Mouse (Mus musculus) 3134 (cell line): ENCODE data around the gene Nmi.

Experiments used
- DNase-seq: peaks from one replicate; pipeline ENCODE4 v3.0.0-alpha.2; 2011; ENCODE audit warnings: low spot score; ENCODE audit not compliant: insufficient read length; ENCODE audit errors: extremely low read depth

Nmi gene

DNA sequence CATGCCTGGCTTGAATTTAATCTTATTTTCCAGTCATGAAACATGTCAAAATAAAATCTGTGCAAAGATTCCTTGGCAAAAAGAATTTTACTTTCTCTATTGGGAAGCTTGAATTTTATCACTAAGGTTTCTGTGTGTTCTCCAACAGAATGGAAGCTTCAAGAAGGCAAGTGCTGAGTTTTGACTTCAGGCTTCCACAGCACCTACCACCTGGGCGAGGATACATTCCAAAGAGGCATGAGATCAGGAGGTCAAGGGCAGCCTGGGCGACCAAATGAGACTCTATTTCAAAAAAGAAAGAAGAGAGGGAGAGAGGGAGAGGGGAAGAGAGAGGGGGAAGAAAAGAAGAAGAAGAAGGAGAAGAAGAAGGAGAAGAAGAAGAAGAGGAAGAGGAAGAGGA, 27.5 kb downstream of the Nmi start:
- no peak for DNase-seq

DNA sequence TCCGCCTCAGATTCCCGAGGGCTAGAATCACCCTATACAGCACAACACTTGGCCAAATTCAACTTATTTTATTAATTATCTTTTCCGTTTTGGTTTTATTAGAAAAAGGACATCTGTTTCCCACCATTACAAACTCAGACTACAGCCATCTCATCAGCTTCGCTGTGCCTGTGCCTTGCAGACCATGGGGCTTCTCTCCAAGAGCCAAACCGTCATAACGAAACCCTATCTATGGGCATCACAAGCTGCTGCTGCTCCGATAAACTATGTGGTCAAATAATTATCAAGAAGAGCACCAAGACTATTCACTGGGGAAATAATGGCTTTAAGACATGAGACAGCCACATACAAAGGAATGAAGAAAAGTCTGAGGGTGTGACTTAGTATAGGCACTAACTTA, 31.5 kb downstream of the Nmi start:
- no peak for DNase-seq

DNA sequence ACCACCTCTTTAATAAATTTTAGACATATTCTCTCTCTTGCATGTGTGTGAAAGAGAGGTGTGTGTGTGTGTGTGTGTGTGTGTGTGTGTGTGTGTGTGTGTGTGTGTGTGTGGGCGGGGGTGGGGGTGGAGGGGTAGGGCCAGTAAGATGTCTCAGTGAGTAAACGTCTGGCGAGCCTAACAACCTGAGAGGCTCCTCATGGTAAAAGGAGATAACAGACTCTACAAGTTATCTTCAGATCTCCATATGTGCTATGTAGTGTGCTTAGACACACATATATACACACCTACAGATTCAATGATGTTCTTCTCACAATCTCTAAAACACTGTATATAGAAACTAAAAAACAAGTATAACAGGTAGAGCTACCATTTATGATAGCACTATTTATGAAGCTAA, 34.5 kb downstream of the Nmi start:
- no peak for DNase-seq

DNA sequence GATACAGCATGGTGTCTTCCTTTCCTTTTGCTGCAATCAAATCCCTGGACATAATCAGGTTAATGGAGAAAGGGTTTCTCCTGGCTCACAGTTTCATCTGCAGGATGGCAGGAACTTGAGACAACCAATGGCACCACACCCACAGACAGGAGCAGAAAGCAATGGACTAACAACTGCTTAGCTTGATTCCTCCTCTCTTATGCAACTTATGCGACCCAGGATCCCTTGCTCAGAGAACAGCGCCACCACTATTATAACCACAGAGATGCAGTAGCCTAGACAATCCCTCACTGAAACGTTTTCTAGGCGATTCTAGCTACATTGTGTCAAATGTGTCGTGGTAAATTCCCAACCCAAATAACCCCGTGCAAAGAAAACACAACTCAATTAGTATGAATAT, 36.3 kb downstream of the Nmi start:
- DNase-seq = no peak

DNA sequence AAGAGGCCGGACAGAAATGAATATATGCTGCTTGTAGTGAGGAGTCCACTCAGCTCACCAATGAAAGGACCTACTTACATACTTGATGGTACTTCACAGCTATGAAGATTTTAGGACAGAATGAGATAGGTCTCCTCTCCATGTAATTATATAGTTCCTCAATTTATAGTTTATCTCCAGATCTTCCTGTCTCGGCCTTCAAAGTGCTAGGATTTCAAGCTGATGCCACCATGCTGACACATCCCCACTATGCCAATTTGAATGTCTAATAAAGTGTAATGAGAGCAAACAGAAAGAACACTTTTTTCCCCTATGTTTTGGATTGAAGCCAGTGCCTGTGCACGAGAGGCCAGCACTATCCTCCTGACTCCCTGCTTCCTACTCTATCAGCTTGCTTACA, 36.7 kb downstream of the Nmi start:
- DNase-seq = no peak

DNA sequence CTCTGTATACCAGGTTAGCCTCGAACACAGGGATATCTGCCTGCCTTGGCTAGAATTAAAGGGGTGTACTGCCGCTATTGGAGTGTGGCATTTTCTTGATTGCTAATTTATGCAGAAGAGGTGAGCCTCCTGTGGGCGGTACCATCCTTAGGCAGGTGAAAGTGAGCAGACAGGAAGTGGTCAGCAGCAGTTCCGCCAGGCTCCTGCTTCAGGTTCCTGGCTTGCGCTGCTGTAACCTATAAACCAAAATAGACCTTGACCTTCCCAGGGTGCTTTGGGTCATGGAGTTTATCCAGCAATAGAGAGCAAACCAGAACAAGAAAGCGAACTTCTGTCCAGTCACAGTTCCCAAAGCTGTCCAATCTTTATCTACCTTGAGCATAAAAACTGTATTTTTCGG, 37.4 kb downstream of the Nmi start:
- DNase-seq = no peak

DNA sequence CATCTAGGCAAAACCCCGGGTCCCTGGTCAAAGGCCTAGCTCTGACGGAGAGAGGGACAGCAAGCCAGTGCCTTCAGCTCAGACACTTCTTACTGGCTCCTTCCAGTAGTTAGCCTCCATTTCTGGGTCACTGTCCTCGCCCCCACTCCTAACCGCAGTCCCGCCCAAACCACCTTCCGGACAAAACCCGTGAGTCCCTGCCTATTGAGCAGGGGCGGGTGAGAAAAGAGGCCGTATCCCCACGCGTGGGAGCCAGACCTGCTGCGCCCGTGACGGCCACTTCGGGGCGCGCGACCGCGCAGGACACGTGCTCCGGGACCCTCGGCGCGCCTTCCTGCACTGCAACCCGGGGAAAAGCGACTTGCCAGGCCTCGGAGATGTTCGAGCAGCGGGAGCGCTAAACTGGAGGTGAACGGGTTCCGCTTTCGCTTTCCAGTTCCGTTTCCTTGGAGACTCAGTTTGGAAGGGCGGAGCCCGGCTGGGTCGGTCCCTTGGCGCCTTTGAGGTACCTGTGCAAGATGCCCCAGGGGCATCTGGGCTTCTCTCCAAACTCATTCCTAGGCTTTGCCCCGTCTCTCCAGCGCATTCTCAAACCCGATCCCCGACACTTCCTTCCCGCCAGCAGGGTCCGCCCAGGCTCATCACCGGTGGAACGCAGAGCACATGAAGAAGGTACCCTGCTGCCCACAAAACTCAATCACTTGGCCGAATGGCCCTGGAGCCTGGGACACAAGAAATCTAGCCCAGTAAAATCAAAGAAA, 38.5 kb downstream of the Nmi start, which contains the start of gene Rbm43:
TSS of gene Rbm43 (minus strand) at position 590 of the 761 bp plus-strand sequence.
- DNase-seq = peak; percentile 88

DNA sequence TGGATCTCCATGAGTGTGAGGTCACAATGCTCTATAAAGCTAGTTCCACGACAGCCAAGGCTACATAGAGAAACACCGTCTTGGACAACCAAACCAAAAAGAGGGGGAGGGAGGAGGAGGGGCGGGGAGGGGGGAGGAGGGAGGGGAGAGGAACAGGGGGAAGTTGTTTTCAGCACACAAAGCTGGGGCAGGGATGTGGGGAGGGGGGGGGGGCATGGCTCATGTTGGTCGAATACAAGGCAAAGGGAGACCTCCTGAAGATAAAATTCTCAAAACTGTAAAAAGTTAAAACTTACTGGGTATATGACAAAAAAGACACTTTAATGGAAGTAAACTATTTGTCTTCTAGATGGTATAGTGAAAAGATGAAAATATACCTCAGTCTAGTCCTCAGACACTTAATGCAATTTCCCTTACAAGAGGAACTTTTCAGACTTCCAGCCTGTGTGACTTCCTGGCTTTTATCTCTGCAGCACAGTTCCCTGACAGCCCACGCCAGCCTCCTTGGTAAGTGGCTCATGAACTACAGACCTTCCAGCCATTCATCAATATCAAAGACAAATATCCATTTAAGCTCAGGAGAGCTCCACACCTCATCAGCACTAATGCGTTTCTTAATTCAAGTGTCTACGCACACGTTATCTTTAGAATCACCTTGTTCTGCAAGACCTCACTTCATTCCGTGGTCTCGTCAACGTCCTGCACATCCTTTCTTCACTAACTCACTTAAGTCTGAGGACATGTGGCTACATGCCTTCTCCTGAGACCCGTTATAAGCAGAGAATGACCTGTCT, 39.8 kb downstream of the Nmi start:
- no peak for DNase-seq

DNA sequence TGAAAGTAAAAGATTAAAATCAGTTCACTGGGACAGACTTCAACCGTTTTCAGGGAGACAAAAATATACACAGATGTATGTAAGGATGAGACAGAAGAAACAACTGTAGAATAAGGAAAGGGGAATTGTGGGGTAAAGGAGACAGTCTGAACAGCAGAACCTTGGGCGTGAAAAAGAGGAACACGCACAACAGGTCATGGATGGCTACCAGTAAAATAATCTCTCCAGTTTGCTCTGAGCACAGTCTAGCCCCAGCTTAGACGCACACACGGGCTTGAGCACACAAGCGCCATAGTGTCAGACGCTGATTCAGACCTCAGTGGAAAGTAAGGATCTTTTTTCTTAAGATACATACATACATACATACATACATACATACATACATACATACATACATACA, 42.1 kb downstream of the Nmi start:
- no peak for DNase-seq

DNA sequence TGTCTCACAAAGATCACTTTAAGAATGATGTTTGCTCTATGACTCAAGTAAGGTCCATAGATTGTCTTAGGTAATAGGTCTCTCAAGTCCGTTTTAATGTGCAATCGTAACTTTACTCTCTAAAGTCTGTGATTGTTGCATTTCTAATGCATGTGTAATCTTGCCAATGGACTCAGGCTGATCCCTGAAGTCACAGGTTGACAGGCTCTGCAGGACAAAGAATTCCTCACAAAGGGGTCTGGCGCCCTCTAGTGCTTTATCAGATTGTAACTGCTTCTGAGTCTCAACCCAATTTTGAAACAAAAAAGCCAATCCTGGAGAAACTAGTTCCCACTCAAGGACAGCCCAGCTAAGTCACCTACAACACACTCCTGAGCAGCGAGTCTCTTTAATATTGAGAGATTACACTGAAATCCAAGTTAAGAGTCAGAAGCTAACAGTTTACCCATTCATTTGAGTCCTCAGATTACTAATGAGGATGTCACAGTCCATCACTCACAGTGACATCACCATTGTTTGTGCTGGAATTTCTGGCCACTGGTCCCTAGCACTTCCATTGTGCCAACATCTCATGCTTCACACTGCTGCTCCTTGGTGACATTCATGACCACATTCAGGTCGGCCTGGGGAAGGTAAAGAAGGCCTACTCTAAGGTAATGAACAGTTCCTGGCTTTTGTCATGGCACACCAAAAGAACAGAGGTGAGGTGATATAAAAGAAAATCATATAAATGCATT, 58.2 kb downstream of the Nmi start:
- peak; percentile 27 for DNase-seq

DNA sequence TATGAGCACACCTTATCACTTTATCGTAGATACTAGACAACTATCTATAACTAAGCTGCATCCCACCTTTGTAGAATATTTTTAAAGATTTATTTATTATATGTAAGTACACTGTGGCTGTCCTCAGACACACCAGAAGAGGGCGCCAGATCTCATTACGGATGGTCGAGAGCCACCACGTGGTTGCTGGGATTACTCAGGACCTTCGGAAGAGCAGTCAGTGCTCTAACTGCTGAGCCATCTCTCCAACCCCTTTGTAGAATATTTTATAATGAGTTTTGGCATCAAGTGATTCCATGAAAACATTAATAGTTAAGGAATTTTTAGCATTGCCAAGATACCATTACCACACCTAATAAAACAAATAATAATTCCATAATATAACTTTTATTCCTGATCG, 58.8 kb downstream of the Nmi start:
- DNase-seq = peak; percentile 34

DNA sequence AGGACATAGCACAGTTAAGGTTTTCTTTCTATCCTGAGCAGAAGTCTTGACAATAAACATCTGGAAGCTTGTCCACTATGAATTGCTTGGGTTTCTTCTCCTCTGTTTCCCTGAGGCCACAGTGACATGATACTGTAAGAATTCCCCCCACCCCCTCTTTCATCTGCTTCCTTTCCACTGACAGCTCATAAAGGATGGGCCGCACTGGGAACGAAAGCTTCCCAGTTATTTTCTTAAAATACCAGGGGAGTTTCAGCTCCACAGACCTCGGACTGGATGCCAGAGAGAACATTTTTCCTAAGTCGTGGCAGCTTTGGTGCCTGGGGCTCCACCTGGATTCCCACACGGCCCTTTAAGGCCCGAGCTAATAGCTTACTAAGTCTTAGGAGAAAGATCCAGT, 60.6 kb downstream of the Nmi start:
- no peak for DNase-seq

DNA sequence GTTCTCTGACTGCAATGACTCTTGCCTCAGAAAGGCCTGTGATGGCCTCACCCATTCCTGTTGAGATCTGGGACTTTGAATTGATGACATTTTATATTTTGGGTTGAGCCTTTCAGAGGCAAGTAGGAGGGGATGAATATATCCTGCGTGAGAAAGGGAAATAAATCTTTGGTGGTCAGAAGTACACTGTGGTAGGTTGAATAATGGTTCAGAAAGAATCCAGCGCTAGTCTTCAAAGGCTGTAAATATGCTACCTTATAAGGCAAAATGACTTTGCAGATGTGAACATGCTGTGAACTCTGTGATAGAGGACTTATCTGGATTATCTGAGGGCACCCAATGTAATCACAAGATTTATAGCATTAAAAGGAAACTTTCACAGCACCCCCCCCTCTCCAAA, 61.4 kb downstream of the Nmi start:
- DNase-seq = no peak

DNA sequence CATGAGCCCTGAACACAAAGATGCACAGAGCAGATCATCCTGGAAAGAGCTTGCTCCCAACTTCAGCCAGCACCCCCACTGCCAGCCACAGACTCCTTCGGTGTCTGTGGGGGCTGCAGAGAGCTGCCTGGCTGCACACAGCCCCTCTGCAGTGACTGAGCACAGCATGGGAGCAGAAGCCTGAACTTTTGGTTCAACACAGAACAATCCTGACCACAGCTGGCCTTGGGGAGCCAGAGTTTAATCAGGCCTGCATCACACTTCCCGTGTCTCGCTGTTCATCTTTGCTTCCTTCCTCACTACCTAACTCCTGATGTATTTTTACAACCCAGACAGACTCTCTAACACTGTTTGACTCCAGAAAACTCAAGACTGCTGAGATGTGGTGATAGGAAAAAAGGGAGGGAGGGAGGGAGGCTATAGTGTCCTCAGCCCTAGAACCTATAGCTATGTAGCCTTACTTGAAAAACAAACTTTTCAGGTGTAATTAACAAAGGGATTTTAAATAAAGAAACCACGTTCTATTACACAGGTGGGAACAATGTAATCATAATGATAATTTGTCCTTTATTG, 65.7 kb downstream of the Nmi start:
- DNase-seq = no peak

DNA sequence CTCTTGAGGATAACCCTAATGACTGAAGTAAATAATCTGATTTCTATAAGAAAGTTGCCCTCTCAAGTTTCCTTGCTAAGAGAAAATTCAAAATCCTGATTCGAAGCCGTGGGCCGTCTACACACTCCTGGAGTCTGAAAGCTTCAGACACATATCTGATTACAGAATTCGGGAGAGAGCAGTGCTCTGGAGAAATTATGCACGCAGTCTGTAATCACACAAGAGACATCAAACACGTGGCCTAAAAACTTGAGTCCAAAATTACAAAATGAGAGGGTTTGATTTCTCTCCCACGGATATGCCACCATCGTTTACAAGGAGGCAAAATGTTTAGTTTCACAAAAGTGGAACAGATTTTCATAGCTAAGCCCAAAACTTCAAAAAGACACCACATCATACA, 67.7 kb downstream of the Nmi start:
- no peak for DNase-seq
